Mouse (Mus musculus): Measurements from ENCODE around the gene Fmo1. TPM values are rescaled to one million over a fixed set of nuclear protein-coding genes. Genes with fewer than 3 reads are reported as not detected.

Fmo1 gene
- polyA plus RNA-seq (2015; fragmentation: Nextera tagmentation; extraction: Ambion mirVana), result 21.0 and 22.9 TPM in 2 replicates

- 36% methylated on average over 7 of the region's 7 CpGs for WGBS
- H3K4me1 ChIP-seq (replicated peaks), result peaks cover 5% of the 10 kb centered on the region; the same call in 1 of the 2 replicates
- 0 out of 2 replicates have a peak, but pooled peaks cover 4% of the 10 kb centered on the region for H3K9me3 ChIP-seq
- H3K36me3 ChIP-seq, result no peaks in the 10 kb centered on the region
- H3K27me3 ChIP-seq, result no peaks in the 10 kb centered on the region
- no peak for ATAC-seq (ENCODE audit: low read depth)
- no peak within 1 kb of the TSS for H3K9ac ChIP-seq
- no peak within 1 kb of the TSS for H3K27ac ChIP-seq (replicated peaks)
- no peak within 1 kb of the TSS for H3K4me3 ChIP-seq
- H3K4me2 ChIP-seq, result no peak within 1 kb of the TSS
Measured at GRCm38 (mm10) chr1:162866280-162866681, at the start of gene Fmo1. Fmo1 (minus strand) TSS chr1:162866610.

DNA sequence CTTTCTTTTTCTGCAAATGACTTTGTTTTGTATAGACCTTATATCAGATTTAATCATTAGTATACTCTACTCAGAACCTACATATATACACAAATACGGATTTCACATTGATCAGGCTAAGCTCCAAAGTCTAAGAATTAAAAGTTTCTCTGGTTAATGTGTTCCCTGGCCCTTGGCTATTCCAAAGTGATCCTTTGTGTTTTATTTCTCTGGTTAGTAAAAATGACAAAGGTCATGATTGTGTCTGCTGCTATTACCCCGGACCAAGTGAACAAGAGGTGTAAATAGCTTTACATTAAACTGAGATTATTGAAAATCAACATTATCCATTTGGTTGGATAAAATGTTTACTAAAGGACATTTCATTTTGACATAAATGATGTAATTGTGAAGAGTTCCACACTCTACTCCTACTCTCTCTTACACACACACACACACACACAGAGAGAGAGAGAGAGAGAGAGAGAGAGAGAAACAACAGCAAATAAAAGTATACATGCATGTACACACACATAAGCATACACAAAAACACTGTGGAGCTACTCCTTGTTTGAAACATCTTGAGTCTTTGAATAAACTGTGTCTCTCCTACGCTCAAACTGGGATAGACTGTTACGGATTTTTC is 48.6 kb upstream of the Fmo1 start:
- no peak for ATAC-seq (ENCODE audit: low read depth)
- Histone ChIP-seq H3K27ac (replicated peaks) (no peak overlapping the region), H3K36me3 (no peaks in the 10 kb centered on the region), H3K9ac (no peak overlapping the region), H3K27me3 (no peaks in the 10 kb centered on the region), H3K4me3 (no peak overlapping the region), H3K9me3 (no peaks in the 10 kb centered on the region), H3K4me2 (no peak overlapping the region), H3K4me1 (replicated peaks) (no peaks in the 10 kb centered on the region)
- 87% methylated on average over 4 of the region's 4 CpGs for WGBS

- Histone ChIP-seq H3K9ac (no peak overlapping the region), H3K27me3 (no peaks in the 10 kb centered on the region), H3K27ac (replicated peaks) (no peak overlapping the region), H3K4me1 (replicated peaks) (no peaks in the 10 kb centered on the region), H3K36me3 (no peaks in the 10 kb centered on the region), H3K4me3 (no peak overlapping the region), H3K4me2 (no peak overlapping the region), H3K9me3 (no peaks in the 10 kb centered on the region)
- ATAC-seq (ENCODE audit: low read depth), result no peak
Measured at GRCm38 (mm10) chr1:162912085-162912484, 45.7 kb upstream of the Fmo1 start.

DNA sequence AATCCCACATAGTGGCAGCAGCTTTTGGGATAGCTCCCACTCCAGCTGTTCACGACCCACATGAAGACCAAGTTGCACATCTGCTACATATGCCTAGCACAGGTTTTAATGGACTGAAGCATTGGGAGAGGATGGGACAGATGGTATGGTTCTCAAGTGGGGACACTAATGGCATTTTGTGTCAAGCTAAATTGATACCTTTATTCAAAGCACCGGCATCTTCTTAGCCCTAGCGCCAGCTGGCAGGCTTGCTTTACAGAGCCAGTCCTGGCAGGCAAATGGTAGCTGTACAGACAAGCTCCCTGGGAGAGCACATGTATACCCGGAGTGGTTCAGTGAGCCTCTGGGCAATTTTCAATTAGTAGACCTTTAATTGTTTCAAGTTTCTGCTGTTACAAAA is 35.5 kb upstream of the Fmo1 start:
- no peaks in the 10 kb centered on the region for H3K27me3 ChIP-seq
- H3K4me1 ChIP-seq (replicated peaks), result no peaks in the 10 kb centered on the region
- H3K9ac ChIP-seq, result no peak overlapping the region
- WGBS, result 47% methylated on average over 4 of the region's 4 CpGs
- H3K27ac ChIP-seq (replicated peaks), result no peak overlapping the region
- no peaks in the 10 kb centered on the region for H3K9me3 ChIP-seq
- no peak overlapping the region for H3K4me2 ChIP-seq
- no peak overlapping the region for H3K4me3 ChIP-seq
- peak; percentile 96 for ATAC-seq (ENCODE audit: low read depth)
- H3K36me3 ChIP-seq, result no peaks in the 10 kb centered on the region

- Histone ChIP-seq H3K27me3 (no peaks in the 10 kb centered on the region), H3K9ac (no peak within 1 kb of the TSS), H3K27ac (replicated peaks) (no peak within 1 kb of the TSS), H3K36me3 (no peaks in the 10 kb centered on the region), H3K4me2 (no peak within 1 kb of the TSS), H3K4me3 (no peak within 1 kb of the TSS), H3K9me3 (no peaks in the 10 kb centered on the region), H3K4me1 (replicated peaks) (no peaks in the 10 kb centered on the region)
- no peak for ATAC-seq (ENCODE audit: low read depth)
- WGBS, result 79% methylated on average over 14 of the region's 14 CpGs
Measured at GRCm38 (mm10) chr1:162897838-162898811, 31.7 kb upstream of the Fmo1 start, which contains the start of gene Fmo2. Fmo2 (minus strand) TSS chr1:162898726.

- peak; percentile 53; the same call in 1 of the 2 replicates for ATAC-seq (ENCODE audit: low read depth)
- Histone ChIP-seq H3K36me3 (no peaks in the 10 kb centered on the region), H3K4me1 (replicated peaks) (no peaks in the 10 kb centered on the region), H3K9me3 (no peaks in the 10 kb centered on the region), H3K9ac (no peak overlapping the region), H3K4me2 (no peak overlapping the region), H3K4me3 (no peak overlapping the region), H3K27ac (replicated peaks) (no peak overlapping the region), H3K27me3 (no peaks in the 10 kb centered on the region)
- WGBS, result 45% methylated on average over 6 of the region's 6 CpGs
Measured at GRCm38 (mm10) chr1:162895900-162896299, 29.5 kb upstream of the Fmo1 start.

- Histone ChIP-seq H3K27me3 (no peaks in the 10 kb centered on the region), H3K9ac (no peak overlapping the region), H3K4me2 (no peak overlapping the region), H3K36me3 (no peaks in the 10 kb centered on the region), H3K9me3 (no peaks in the 10 kb centered on the region), H3K4me3 (no peak overlapping the region), H3K27ac (replicated peaks) (no peak overlapping the region), H3K4me1 (replicated peaks) (no peaks in the 10 kb centered on the region)
- no peak for ATAC-seq (ENCODE audit: low read depth)
- 91% methylated on average over 6 of the region's 6 CpGs for WGBS
Measured at GRCm38 (mm10) chr1:162893014-162893413, 26.6 kb upstream of the Fmo1 start.

DNA sequence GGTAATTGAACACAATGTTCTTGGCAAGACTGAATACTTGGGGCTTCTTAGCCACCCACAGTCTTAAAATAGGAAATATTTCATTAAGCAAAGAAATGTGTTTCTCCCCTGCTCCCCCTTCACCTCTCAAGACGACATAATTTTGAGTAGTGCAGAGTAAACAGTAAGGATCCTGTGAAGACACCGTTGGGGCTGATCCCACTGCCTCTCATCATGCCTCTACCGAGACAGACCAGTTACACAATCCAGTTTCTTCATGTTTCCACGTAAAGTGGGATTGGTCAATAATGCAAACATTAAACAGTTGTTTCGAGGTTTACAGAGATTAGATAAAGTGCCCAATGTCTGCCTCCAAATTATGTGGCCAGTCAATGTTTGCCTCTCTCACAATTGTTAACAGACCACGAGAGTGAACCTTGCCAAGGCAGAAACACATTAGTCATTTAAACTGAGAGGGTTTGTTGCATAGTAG is 25.6 kb upstream of the Fmo1 start:
- no peaks in the 10 kb centered on the region for H3K4me1 ChIP-seq (replicated peaks)
- H3K27ac ChIP-seq (replicated peaks), result no peak overlapping the region
- no peak overlapping the region for H3K4me3 ChIP-seq
- H3K27me3 ChIP-seq, result no peaks in the 10 kb centered on the region
- no peak overlapping the region for H3K4me2 ChIP-seq
- H3K36me3 ChIP-seq, result no peaks in the 10 kb centered on the region
- WGBS, result 82% methylated on average over 6 of the region's 6 CpGs
- no peak overlapping the region for H3K9ac ChIP-seq
- H3K9me3 ChIP-seq, result no peaks in the 10 kb centered on the region
- no peak for ATAC-seq (ENCODE audit: low read depth)

GRCm38 (mm10) chr1:162888646-162889045 is 22.2 kb upstream of the Fmo1 start:
- H3K36me3 ChIP-seq, result no peaks in the 10 kb centered on the region
- H3K27me3 ChIP-seq, result no peaks in the 10 kb centered on the region
- no peak overlapping the region for H3K4me2 ChIP-seq
- H3K9ac ChIP-seq, result no peak overlapping the region
- H3K4me1 ChIP-seq (replicated peaks), result no peaks in the 10 kb centered on the region
- ATAC-seq (ENCODE audit: low read depth), result no peak
- 91% methylated on average over 12 of the region's 12 CpGs for WGBS
- H3K27ac ChIP-seq (replicated peaks), result no peak overlapping the region
- no peaks in the 10 kb centered on the region for H3K9me3 ChIP-seq
- H3K4me3 ChIP-seq, result no peak overlapping the region

DNA sequence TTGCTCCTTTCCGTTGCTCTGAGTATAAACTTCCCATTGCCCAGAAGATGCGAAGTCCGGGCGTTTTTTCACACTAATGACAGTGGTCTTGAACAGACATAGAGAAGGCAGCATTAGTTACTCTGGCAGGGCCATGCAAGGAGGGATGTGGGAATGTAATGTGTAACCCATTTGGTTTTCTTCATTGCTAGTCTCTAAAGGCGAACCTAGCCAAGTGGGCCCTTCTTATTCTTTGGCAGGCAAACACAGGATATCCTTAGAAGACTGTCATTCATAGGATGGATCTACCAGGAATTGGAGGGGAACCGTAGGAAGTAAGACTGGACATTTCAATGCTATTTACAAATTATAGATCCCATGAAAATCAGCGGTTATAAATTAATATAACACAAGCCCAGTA is 21.2 kb upstream of the Fmo1 start:
- H3K4me1 ChIP-seq (replicated peaks), result no peaks in the 10 kb centered on the region
- H3K27me3 ChIP-seq, result no peaks in the 10 kb centered on the region
- no peak overlapping the region for H3K4me3 ChIP-seq
- no peak for ATAC-seq (ENCODE audit: low read depth)
- H3K27ac ChIP-seq (replicated peaks), result no peak overlapping the region
- 96% methylated on average over 7 of the region's 7 CpGs for WGBS
- H3K4me2 ChIP-seq, result no peak overlapping the region
- no peaks in the 10 kb centered on the region for H3K36me3 ChIP-seq
- H3K9me3 ChIP-seq, result no peaks in the 10 kb centered on the region
- H3K9ac ChIP-seq, result no peak overlapping the region

GRCm38 (mm10) chr1:162886138-162886816 is 19.9 kb upstream of the Fmo1 start:
- Histone ChIP-seq H3K9me3 (no peaks in the 10 kb centered on the region), H3K4me2 (no peak overlapping the region), H3K36me3 (no peaks in the 10 kb centered on the region), H3K4me3 (no peak overlapping the region), H3K27ac (replicated peaks) (no peak overlapping the region), H3K4me1 (replicated peaks) (no peaks in the 10 kb centered on the region), H3K9ac (no peak overlapping the region), H3K27me3 (no peaks in the 10 kb centered on the region)
- 87% methylated on average over 11 of the region's 11 CpGs for WGBS
- no peak for ATAC-seq (ENCODE audit: low read depth)

GRCm38 (mm10) chr1:162882681-162883080 is 16.3 kb upstream of the Fmo1 start:
- Histone ChIP-seq H3K4me3 (no peak overlapping the region), H3K4me1 (replicated peaks) (no peaks in the 10 kb centered on the region), H3K9me3 (no peaks in the 10 kb centered on the region), H3K4me2 (no peak overlapping the region), H3K27me3 (no peaks in the 10 kb centered on the region), H3K27ac (replicated peaks) (no peak overlapping the region), H3K9ac (no peak overlapping the region), H3K36me3 (no peaks in the 10 kb centered on the region)
- 84% methylated on average over 4 of the region's 4 CpGs for WGBS
- no peak for ATAC-seq (ENCODE audit: low read depth)
